Mouse (Mus musculus): Measurements from ENCODE around the gene Vdac1. TPM values are rescaled to one million over a fixed set of nuclear protein-coding genes. Genes with fewer than 3 reads are reported as not detected.

Gene Vdac1
- 154 and 228 TPM in 2 replicates for polyA plus RNA-seq (2012; rRNA removed)

- TF ChIP-seq POLR2A (IDR thresholded peaks at IDR 0.05; ENCODE audit: borderline replicate concordance, extremely low read depth, insufficient read depth, insufficient read length, poor library complexity, severe bottlenecking) (peak; percentile 72), CTCF (IDR thresholded peaks at IDR 0.05; ENCODE audit: borderline replicate concordance, extremely low read depth, insufficient read depth, insufficient read length) (no peak)
- peak; percentile 94 for DNase-seq (ENCODE audit: low read depth)
Observed at GRCm38 (mm10) chr11:52360471-52361277, at the start of gene Vdac1. Gene Vdac1, plus strand, starts transcription at chr11:52360860.

GRCm38 (mm10) chr11:52314102-52314793 is 46.4 kb upstream of the Vdac1 start:
- peak; percentile 47; the same call in 1 of the 2 replicates for TF ChIP-seq CTCF (IDR thresholded peaks at IDR 0.05; ENCODE audit: borderline replicate concordance, extremely low read depth, insufficient read depth, insufficient read length)
- TF ChIP-seq POLR2A (IDR thresholded peaks at IDR 0.05; ENCODE audit: borderline replicate concordance, extremely low read depth, insufficient read depth, insufficient read length, poor library complexity, severe bottlenecking): no peak
- DNase-seq (ENCODE audit: low read depth): peak; percentile 64

DNA sequence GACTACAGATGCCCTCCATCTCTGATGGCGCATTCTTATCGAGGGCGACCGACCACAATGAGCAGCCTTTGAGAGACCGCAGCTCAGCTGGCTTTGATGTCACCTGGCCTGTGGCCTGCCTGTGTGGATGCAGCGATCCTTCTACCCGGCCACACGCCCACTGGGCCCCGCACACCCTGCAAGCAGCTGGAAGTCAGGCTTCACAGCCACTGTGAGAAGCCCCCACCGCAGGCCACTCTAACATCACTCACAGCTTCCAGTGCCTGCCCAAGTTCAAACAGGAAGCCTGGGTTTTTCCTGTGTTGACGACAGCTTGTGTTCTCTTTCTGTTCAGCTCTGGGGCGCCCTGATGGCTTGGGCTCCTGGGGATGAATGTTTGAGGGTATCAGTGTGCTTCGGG is 42.2 kb upstream of the Vdac1 start:
- TF ChIP-seq POLR2A (IDR thresholded peaks at IDR 0.05; ENCODE audit: borderline replicate concordance, extremely low read depth, insufficient read depth, insufficient read length, poor library complexity, severe bottlenecking) (no peak), CTCF (IDR thresholded peaks at IDR 0.05; ENCODE audit: borderline replicate concordance, extremely low read depth, insufficient read depth, insufficient read length) (no peak)
- DNase-seq (ENCODE audit: low read depth): no peak

DNA sequence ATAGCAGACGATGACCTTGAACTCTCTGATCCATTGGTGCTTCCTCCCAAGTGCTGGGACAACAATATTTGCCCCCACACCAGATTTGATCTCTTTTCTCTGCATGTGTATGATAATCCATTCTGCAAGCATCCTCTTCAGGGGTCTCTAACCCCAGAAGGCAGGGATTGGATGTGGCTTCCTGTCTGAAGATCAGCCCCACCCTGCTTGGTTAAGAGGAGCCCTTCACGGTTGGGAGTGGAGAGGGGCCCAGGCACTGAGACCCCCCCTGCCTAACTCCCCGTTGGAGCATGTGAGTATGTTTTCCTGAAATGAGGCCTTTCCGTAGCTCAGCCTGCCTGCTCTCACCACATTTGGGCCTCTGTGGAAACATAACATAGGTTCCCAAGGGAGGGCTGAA is 41.0 kb upstream of the Vdac1 start:
- TF ChIP-seq CTCF (IDR thresholded peaks at IDR 0.05; ENCODE audit: borderline replicate concordance, extremely low read depth, insufficient read depth, insufficient read length): no peak
- TF ChIP-seq POLR2A (IDR thresholded peaks at IDR 0.05; ENCODE audit: borderline replicate concordance, extremely low read depth, insufficient read depth, insufficient read length, poor library complexity, severe bottlenecking): no peak
- no peak for DNase-seq (ENCODE audit: low read depth)

GRCm38 (mm10) chr11:52320529-52320928 is 40.1 kb upstream of the Vdac1 start:
- TF ChIP-seq CTCF (IDR thresholded peaks at IDR 0.05; ENCODE audit: borderline replicate concordance, extremely low read depth, insufficient read depth, insufficient read length) (no peak), POLR2A (IDR thresholded peaks at IDR 0.05; ENCODE audit: borderline replicate concordance, extremely low read depth, insufficient read depth, insufficient read length, poor library complexity, severe bottlenecking) (no peak)
- no peak for DNase-seq (ENCODE audit: low read depth)

DNA sequence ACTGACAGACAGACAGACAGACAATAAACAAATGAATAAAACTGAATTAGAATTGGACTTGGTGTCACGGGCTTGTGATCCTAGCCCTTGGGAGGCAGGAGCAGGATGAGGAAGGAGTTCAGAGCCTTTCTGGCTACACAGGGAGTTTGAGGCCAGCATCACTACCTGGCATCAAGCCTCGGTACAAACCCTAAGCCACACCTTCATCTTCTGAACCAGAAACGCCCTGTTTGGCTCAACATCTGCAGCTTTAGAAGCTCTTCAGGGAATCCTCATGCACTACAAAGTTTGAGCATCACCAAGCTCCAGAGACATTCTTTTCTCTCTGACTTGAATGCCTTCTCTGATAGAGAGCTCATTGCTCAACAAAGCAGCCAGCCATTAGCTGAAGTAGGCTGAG is 39.1 kb upstream of the Vdac1 start:
- TF ChIP-seq POLR2A (IDR thresholded peaks at IDR 0.05; ENCODE audit: borderline replicate concordance, extremely low read depth, insufficient read depth, insufficient read length, poor library complexity, severe bottlenecking): no peak
- TF ChIP-seq CTCF (IDR thresholded peaks at IDR 0.05; ENCODE audit: borderline replicate concordance, extremely low read depth, insufficient read depth, insufficient read length): no peak

DNA sequence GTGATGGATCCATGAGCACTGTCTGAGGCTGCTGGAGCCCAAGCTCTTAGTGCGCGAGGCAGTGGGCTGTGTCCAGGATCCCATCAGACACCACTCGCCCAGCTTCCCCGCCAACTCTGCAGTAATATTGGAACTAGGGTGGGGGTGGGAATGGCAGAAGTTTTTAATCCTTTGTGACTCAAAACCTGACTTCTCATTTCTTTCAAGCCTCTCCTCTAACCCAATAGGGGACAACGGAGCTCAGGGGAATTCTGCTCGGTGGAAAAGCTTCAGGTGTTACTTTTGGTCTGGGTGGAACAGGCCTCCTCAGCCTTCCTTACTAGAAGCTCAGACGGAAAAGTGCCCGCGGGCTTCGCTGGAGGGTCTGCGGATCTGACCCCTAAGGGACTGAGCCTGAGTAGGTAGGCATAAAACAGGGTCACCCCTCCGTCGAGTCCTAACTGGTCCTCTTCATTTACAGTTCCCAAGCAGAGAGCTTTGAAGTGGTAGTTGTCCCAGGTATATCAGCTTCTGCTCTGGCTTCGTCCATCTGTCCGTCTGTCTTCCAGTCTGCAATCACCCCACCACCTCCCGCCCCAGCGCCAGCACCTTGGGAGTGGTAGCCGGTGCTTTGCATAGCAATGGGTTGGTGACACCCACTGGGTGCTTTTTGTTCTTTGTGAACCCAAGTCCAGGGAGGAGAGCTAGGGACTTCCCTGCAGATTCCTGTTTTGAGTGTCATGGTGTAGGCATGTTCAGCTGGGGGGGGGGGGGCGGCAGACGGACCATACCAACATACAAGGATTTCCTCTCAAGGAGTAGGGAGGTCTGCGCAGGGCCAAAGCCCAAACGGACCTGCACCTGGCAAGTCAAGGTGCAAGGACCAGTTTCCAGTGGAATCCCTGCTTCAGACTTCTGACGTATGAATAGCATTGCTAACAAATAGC is 36.0 kb upstream of the Vdac1 start:
- no peak for DNase-seq (ENCODE audit: low read depth)
- TF ChIP-seq CTCF (IDR thresholded peaks at IDR 0.05; ENCODE audit: borderline replicate concordance, extremely low read depth, insufficient read depth, insufficient read length): no peak
- TF ChIP-seq POLR2A (IDR thresholded peaks at IDR 0.05; ENCODE audit: borderline replicate concordance, extremely low read depth, insufficient read depth, insufficient read length, poor library complexity, severe bottlenecking): no peak

More for the DNA sequence above, 39.1 kb upstream of the Vdac1 start:
- no peak for DNase-seq (ENCODE audit: low read depth)

- TF ChIP-seq POLR2A (IDR thresholded peaks at IDR 0.05; ENCODE audit: borderline replicate concordance, extremely low read depth, insufficient read depth, insufficient read length, poor library complexity, severe bottlenecking) (no peak), CTCF (IDR thresholded peaks at IDR 0.05; ENCODE audit: borderline replicate concordance, extremely low read depth, insufficient read depth, insufficient read length) (no peak)
- no peak for DNase-seq (ENCODE audit: low read depth)
Observed at GRCm38 (mm10) chr11:52327313-52327712, 33.3 kb upstream of the Vdac1 start.

- peak; percentile 84 for DNase-seq (ENCODE audit: low read depth)
Observed at GRCm38 (mm10) chr11:52332421-52333118, 28.1 kb upstream of the Vdac1 start.

GRCm38 (mm10) chr11:52333616-52334015 is 27.0 kb upstream of the Vdac1 start:
- TF ChIP-seq POLR2A (IDR thresholded peaks at IDR 0.05; ENCODE audit: borderline replicate concordance, extremely low read depth, insufficient read depth, insufficient read length, poor library complexity, severe bottlenecking) (no peak), CTCF (IDR thresholded peaks at IDR 0.05; ENCODE audit: borderline replicate concordance, extremely low read depth, insufficient read depth, insufficient read length) (no peak)

More at GRCm38 (mm10) chr11:52332421-52333118, 28.1 kb upstream of the Vdac1 start:
- TF ChIP-seq POLR2A (IDR thresholded peaks at IDR 0.05; ENCODE audit: borderline replicate concordance, extremely low read depth, insufficient read depth, insufficient read length, poor library complexity, severe bottlenecking) (no peak), CTCF (IDR thresholded peaks at IDR 0.05; ENCODE audit: borderline replicate concordance, extremely low read depth, insufficient read depth, insufficient read length) (no peak)

More at GRCm38 (mm10) chr11:52333616-52334015, 27.0 kb upstream of the Vdac1 start:
- peak; percentile 81 for DNase-seq (ENCODE audit: low read depth)
